Mouse (Mus musculus): Measurements from ENCODE around the gene Ormdl2. TPM values are rescaled to one million over a fixed set of nuclear protein-coding genes. Genes with fewer than 3 reads are reported as not detected.
A peak's percentile ranks its signal among the peaks of the same experiment; 100 is the strongest.

Ormdl2 gene
- polyA plus RNA-seq, 1 experiment from 2014 or later = 101 TPM

DNA sequence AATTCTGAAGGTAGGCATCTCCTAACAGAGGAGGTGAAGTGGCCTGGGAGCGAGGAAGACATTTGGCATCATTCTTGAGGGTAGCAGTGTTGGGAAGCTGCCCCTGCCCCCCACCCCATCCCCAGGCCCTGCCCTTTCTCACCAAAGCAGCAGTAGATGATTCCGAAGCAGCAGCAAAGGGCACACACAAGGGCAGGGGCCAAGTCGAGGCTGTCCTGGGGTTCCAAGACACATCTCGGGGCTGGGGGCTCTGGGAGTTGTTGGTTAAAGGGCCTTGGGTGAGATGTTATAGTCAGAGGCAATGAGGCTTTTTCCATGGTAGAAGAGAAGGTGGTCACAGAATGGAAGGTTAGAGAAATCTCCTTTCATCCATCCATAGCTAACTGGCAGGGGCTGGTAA, 18.5 kb downstream of the Ormdl2 start:
- H3K4me1 ChIP-seq (replicated peaks) = peaks cover 29% of the 10 kb centered on the region
- 63% methylated on average over 4 of the region's 4 CpGs for WGBS
- H3K27ac ChIP-seq = peak overlapping the region; percentile 99; the same call in 1 of the 2 replicates
- H3K4me2 ChIP-seq (replicated peaks) = peak overlapping the region; percentile 81
- peak overlapping the region; percentile 83 for H3K4me3 ChIP-seq (replicated peaks)
- no peak for ATAC-seq
- H3K27me3 ChIP-seq (replicated peaks) = no peaks in the 10 kb centered on the region
- H3K9ac ChIP-seq = peak overlapping the region; percentile 89
- H3K9me3 ChIP-seq = no peaks in the 10 kb centered on the region
- H3K36me3 ChIP-seq = peaks cover 4% of the 10 kb centered on the region

DNA sequence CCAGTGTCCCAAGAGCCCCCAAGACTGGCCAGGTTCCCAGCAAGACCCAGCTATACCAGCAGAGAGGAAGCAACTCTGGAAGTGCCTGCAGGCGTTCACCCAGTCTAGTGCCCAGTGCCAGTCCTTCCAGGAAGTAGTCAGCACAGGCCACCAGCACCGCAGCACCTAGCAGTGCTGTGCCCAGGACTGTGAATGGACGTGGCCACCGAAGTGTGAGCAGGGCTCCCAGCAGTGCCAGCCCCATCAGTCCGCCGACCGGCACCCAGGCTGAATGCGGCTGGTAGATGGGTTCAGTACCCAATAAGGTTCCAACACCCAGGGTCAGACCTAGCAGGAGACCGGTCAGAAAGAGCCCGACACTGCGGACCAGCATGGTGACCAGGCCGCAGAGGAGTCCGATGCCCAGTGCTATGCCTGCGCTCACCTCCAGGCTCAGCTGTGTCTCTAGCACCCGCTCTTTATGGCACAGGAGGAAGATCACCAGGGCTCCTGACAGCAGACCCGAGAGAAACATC, 19.4 kb downstream of the Ormdl2 start:
- peaks cover 21% of the 10 kb centered on the region for H3K4me1 ChIP-seq (replicated peaks)
- no peak overlapping the region for H3K4me2 ChIP-seq (replicated peaks)
- H3K27ac ChIP-seq = no peak overlapping the region
- ATAC-seq = no peak
- no peak overlapping the region for H3K4me3 ChIP-seq (replicated peaks)
- 0 out of 2 replicates have a peak overlapping the region, but pooled peaks have one; percentile 13 for H3K9ac ChIP-seq
- 87% methylated on average over 16 of the region's 16 CpGs for WGBS
- H3K36me3 ChIP-seq = peaks cover 4% of the 10 kb centered on the region
- no peaks in the 10 kb centered on the region for H3K9me3 ChIP-seq
- no peaks in the 10 kb centered on the region for H3K27me3 ChIP-seq (replicated peaks)

DNA sequence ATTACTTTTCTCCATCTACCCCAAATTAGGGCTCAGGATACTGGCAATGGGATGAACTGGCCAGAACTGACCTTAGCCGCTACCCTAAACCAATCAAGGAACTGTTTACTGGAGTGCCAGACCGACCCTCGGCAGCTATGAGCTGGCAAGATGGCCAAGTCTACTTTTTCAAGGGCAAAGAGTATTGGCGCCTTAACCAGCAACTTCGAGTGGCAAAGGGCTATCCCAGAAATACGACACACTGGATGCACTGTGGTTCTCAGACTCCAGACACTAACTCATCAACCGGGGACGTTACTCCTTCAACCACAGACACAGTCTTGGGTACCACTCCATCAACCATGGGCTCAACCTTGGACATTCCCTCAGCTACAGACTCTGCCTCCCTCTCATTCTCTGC, 22.8 kb downstream of the Ormdl2 start:
- Histone ChIP-seq H3K27ac (no peak overlapping the region), H3K9me3 (no peaks in the 10 kb centered on the region), H3K4me1 (replicated peaks) (peaks cover 10% of the 10 kb centered on the region), H3K4me3 (replicated peaks) (no peak overlapping the region), H3K27me3 (replicated peaks) (no peaks in the 10 kb centered on the region), H3K4me2 (replicated peaks) (no peak overlapping the region), H3K9ac (no peak overlapping the region), H3K36me3 (peaks cover 4% of the 10 kb centered on the region; the same call in 1 of the 2 replicates)
- WGBS = 95% methylated on average over 8 of the region's 8 CpGs
- no peak for ATAC-seq

DNA sequence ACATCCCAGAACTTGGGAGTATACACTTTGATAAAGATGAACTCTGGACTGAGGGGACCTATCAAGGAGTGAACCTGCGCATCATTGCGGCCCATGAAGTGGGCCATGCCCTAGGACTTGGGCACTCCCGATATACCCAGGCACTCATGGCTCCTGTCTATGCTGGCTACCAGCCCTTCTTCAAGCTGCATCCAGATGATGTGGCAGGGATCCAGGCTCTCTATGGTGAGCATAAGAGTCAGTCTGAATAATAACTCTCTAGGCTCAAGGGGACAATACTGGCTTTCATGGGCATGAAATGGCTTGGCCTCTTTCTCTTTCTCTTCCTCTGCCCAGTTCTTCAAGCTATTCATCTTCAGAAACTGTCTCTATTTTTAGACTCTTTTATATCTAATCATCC, 25.9 kb downstream of the Ormdl2 start:
- H3K4me1 ChIP-seq (replicated peaks) = no peaks in the 10 kb centered on the region
- H3K27ac ChIP-seq = no peak overlapping the region
- 89% methylated on average over 3 of the region's 3 CpGs for WGBS
- no peak overlapping the region for H3K4me2 ChIP-seq (replicated peaks)
- H3K27me3 ChIP-seq (replicated peaks) = no peaks in the 10 kb centered on the region
- no peak for ATAC-seq
- no peaks in the 10 kb centered on the region for H3K9me3 ChIP-seq
- no peak overlapping the region for H3K4me3 ChIP-seq (replicated peaks)
- H3K9ac ChIP-seq = no peak overlapping the region
- H3K36me3 ChIP-seq = no peaks in the 10 kb centered on the region

DNA sequence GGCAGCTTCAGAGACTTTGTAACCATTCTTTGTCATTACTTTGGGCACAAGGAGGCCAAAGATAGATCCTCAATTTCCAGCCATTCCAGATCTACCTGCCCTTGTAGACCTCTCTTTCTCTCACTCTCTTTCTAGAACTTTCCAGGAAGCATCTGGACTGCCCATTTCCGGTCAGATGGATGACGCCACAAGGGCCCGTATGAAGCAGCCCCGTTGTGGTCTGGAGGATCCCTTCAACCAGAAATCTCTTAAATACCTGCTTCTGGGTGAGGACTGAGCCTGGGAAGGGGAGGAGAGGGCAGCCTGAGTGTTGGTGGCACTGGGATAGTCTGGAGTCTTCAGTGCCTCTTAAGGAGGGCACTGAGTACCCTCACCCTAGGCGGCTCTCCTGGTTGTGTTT, 27.1 kb downstream of the Ormdl2 start:
- H3K9me3 ChIP-seq = no peaks in the 10 kb centered on the region
- WGBS = 85% methylated on average over 5 of the region's 5 CpGs
- H3K4me1 ChIP-seq (replicated peaks) = no peaks in the 10 kb centered on the region
- no peak overlapping the region for H3K9ac ChIP-seq
- no peak overlapping the region for H3K4me2 ChIP-seq (replicated peaks)
- no peaks in the 10 kb centered on the region for H3K36me3 ChIP-seq
- no peak overlapping the region for H3K27ac ChIP-seq
- H3K4me3 ChIP-seq (replicated peaks) = no peak overlapping the region
- no peak for ATAC-seq
- no peaks in the 10 kb centered on the region for H3K27me3 ChIP-seq (replicated peaks)

DNA sequence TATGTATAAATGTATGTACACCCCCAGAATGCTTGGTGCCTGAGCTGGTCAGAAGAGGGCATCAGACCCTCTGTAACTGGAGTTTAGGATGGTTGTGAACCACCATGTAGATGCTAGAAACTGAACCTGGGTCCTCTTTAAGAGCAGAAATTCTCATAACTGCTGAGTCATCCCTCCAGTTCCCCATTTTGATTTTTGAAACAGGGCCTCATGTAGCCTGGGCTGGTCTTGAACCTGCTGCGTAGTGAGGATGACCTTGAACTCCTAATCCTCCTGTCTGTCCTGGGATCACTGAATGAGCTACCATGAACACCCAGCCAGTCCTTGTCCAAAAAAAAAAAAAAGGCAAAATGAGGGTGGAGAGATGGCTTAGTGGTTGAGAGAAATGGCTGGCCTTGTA, 28.2 kb downstream of the Ormdl2 start:
- 85% methylated on average over 1 of the region's 1 CpGs for WGBS
- no peak for ATAC-seq
- H3K4me3 ChIP-seq (replicated peaks) = no peak overlapping the region

DNA sequence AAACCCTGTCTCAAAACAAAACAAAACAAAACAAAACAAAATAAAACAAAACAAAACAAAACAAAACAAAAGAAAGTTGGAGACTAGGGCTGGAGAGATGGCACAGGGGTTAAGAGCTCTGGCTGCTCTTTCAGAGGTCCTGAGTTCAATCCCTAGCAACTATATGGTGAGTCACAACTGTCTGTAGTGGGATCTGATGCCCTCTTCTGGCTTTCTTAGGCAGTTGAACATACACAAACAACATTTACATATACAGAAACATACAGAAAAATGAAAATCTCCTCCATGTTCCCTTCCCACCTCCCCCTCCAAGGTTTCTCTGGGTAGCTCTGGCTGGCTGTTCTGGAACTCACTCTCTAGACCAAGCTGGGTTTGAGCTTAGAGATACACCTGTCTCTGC, 29.4 kb downstream of the Ormdl2 start:
- no peak overlapping the region for H3K4me3 ChIP-seq (replicated peaks)
- no peaks in the 10 kb centered on the region for H3K36me3 ChIP-seq
- H3K9me3 ChIP-seq = no peaks in the 10 kb centered on the region
- no peak overlapping the region for H3K9ac ChIP-seq
- no peak overlapping the region for H3K27ac ChIP-seq
- no peak overlapping the region for H3K4me2 ChIP-seq (replicated peaks)
- no peaks in the 10 kb centered on the region for H3K4me1 ChIP-seq (replicated peaks)
- no peak for ATAC-seq
- H3K27me3 ChIP-seq (replicated peaks) = no peaks in the 10 kb centered on the region

More for the DNA sequence above, 28.2 kb downstream of the Ormdl2 start:
- no peaks in the 10 kb centered on the region for H3K27me3 ChIP-seq (replicated peaks)
- no peak overlapping the region for H3K4me2 ChIP-seq (replicated peaks)
- H3K4me1 ChIP-seq (replicated peaks) = no peaks in the 10 kb centered on the region
- H3K9ac ChIP-seq = no peak overlapping the region
- no peaks in the 10 kb centered on the region for H3K9me3 ChIP-seq
- no peaks in the 10 kb centered on the region for H3K36me3 ChIP-seq
- no peak overlapping the region for H3K27ac ChIP-seq

DNA sequence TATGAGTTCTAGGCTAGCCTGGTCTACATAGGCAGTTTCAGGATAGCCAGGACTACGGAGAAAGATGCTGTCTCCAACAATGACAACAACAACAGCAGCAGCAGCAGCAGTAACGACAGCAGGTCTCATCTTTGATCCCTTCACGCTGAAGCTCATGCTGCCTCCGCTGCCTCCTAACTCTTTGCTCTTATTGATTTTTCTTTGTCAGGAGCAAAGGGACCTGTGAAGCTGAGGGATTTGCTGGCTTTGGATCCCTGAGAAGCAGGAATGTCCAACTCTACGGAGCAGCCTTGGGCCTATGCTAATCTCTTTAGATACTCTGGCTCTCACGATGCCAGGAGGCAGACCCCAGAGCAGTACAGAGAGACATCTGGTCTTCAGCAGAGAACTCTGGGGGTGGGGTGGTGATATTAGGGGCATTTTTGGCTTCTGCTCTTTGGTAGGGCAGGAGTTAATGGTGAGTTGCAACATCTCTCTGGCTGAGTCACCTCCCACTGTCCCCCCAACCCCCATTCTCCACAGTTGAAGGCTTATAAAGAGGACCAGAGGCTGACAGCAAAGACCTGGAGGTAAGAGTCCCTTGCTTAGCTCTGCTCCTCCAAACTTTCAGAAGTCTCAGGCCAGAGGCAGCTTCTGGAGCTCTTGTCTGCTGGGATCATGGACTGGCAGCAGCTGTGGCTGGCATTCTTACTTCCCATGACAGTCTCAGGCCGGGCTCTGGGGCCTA, 30.9 kb downstream of the Ormdl2 start, which contains the start of gene Mmp19:
Gene Mmp19, plus strand, starts transcription at position 513 of the 727 bp plus-strand sequence.
- Histone ChIP-seq H3K4me2 (replicated peaks) (no peak within 1 kb of the TSS), H3K4me1 (replicated peaks) (no peaks in the 10 kb centered on the region), H3K9me3 (no peaks in the 10 kb centered on the region), H3K27me3 (replicated peaks) (no peaks in the 10 kb centered on the region), H3K36me3 (no peaks in the 10 kb centered on the region), H3K4me3 (replicated peaks) (no peak within 1 kb of the TSS), H3K9ac (no peak within 1 kb of the TSS), H3K27ac (no peak within 1 kb of the TSS)
- no peak for ATAC-seq
- WGBS = 63% methylated on average over 7 of the region's 7 CpGs

DNA sequence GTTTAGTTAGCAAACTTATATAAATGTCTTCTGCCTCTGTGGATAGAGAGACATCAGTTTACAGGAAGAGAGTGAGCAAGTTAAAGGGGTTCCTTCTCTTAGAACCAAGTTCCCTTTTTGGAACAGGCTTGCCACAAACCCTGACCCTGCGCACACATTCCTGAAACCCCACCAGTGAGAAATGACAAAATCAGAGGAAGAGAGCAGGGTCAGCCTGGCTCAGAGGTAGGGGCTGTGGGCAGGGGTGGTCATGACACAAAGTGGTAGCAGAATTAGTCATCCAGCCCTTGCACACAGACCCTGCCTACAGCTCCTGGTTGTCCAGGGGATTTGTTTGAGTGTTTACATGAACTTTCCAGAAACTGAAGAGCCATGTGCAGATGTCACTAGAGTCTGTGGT, 41.2 kb downstream of the Ormdl2 start:
- H3K9ac ChIP-seq = no peak overlapping the region
- no peak overlapping the region for H3K27ac ChIP-seq
- 86% methylated on average over 1 of the region's 1 CpGs for WGBS
- no peak overlapping the region for H3K4me3 ChIP-seq (replicated peaks)
- no peaks in the 10 kb centered on the region for H3K27me3 ChIP-seq (replicated peaks)
- 0 out of 2 replicates have a peak, but pooled peaks cover 7% of the 10 kb centered on the region for H3K4me1 ChIP-seq (replicated peaks)
- no peak for ATAC-seq
- no peak overlapping the region for H3K4me2 ChIP-seq (replicated peaks)
- H3K9me3 ChIP-seq = peaks cover 7% of the 10 kb centered on the region; the same call in 1 of the 2 replicates
- H3K36me3 ChIP-seq = no peaks in the 10 kb centered on the region

DNA sequence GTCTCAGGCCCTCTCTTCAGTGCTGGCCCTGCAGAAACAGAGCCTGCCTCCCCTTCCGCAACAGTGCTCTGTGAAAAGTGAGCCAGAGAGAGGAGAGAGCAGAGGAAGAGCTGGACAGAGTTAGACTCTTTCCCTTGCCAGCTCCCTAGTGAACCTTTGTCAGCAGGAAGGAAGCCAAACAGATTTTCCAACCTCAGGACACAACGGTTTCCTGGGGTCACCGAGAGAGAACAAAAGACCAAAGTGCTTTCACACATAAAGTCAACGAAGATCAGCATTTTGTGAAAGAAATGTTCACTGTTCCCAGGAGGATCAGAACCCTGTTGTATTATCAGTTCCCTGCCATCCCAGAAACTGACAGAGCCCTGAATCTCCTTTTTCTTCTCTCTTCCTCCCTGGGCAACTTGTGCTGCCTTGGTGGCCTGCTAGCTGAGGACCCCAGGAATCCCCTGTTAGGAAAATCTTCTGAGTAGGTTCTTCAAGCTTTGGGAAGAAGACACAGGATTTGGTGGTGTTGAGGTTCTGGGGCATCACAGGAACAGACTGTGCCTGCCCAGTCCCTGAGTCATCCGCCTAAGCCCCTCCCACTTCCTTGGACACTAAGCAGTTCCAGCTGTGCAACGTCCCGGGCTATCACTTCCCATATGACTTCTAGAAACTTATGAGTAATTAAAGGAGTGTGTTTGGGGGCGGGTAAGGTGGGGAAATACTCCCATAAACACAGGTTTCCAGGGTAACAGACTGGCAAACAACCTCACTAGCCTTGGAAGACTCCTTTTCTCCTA, 42.2 kb downstream of the Ormdl2 start:
- H3K9ac ChIP-seq = no peak overlapping the region
- no peaks in the 10 kb centered on the region for H3K36me3 ChIP-seq
- H3K4me2 ChIP-seq (replicated peaks) = peak overlapping the region; percentile 22; the same call in 1 of the 2 replicates
- peaks cover 5% of the 10 kb centered on the region; the same call in 1 of the 2 replicates for H3K9me3 ChIP-seq
- H3K27me3 ChIP-seq (replicated peaks) = no peaks in the 10 kb centered on the region
- 0 out of 2 replicates have a peak, but pooled peaks cover 7% of the 10 kb centered on the region for H3K4me1 ChIP-seq (replicated peaks)
- ATAC-seq = peak; percentile 96
- WGBS = 27% methylated on average over 8 of the region's 8 CpGs
- peak overlapping the region; percentile 80 for H3K27ac ChIP-seq
- H3K4me3 ChIP-seq (replicated peaks) = no peak overlapping the region

DNA sequence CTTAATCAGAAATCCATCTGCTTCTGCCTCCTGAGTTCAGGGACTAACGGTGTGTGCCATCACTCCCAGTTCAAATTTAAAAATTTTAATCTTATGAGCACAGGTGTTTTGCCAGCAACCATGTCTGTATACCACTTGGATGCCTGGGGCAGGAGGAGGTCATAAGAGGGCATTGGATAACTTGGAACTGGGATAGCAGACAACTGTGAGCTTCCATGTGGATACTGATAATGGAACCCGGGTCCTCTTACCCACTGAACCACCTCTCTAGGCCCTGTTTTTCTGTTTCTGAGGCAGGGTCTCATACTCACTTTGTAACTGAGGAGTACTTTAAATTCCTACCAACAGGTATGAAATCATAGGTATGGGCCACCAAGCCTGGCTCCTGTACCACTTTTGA, 43.0 kb downstream of the Ormdl2 start:
- WGBS = 93% methylated on average over 2 of the region's 2 CpGs
- H3K4me1 ChIP-seq (replicated peaks) = 0 out of 2 replicates have a peak, but pooled peaks cover 7% of the 10 kb centered on the region
- no peak overlapping the region for H3K4me2 ChIP-seq (replicated peaks)
- H3K9me3 ChIP-seq = no peaks in the 10 kb centered on the region
- no peaks in the 10 kb centered on the region for H3K36me3 ChIP-seq
- no peaks in the 10 kb centered on the region for H3K27me3 ChIP-seq (replicated peaks)
- H3K27ac ChIP-seq = peak overlapping the region; percentile 80
- no peak for ATAC-seq
- H3K4me3 ChIP-seq (replicated peaks) = no peak overlapping the region
- no peak overlapping the region for H3K9ac ChIP-seq

DNA sequence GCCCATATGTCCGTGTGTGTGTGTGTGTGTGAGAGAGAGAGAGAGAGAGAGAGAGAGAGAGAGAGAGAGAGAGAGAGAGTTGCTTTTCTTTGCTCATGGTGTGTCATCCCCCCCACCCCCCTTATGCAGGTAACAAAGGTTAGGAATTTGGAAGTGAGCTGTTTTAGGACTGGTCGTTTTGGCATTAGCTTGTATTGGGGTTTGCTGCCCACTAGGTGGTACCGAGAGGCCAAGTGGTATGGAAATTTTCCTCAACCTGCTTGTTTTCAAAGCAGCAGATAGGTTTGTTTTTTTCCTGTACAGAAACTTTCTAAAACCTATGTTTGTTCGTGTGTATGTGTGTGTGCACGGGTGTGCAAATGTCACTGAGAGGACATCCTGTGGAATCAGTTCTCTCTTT, 47.8 kb downstream of the Ormdl2 start:
- no peak overlapping the region for H3K27ac ChIP-seq

More for the DNA sequence above, 47.8 kb downstream of the Ormdl2 start:
- WGBS = 24% methylated on average over 5 of the region's 5 CpGs
- Histone ChIP-seq H3K9ac (no peak overlapping the region), H3K4me1 (replicated peaks) (no peaks in the 10 kb centered on the region), H3K4me2 (replicated peaks) (no peak overlapping the region), H3K4me3 (replicated peaks) (no peak overlapping the region), H3K36me3 (no peaks in the 10 kb centered on the region), H3K27me3 (replicated peaks) (no peaks in the 10 kb centered on the region), H3K9me3 (no peaks in the 10 kb centered on the region)
- ATAC-seq = no peak
